Mouse (Mus musculus) gastrocnemius, postnatal 36 days (tissue): ENCODE results near the gene Rtn4rl2. TPM values are rescaled to one million over a fixed set of nuclear protein-coding genes. Genes with fewer than 3 reads are reported as not detected.

Source experiments
- DNase-seq, 2 experiments: peaks; one replicate each; pipeline ENCODE4 v3.0.0; 2022
- intact Hi-C: fragments of 180-260 bp; cut with DNase I; formaldehyde crosslinking; loops from one replicate; pipeline ENCODE4 v1.15.1; 2025
- total RNA-seq, 2 experiments: library from RNA; stranded (reverse); gene quantifications; 2 replicates each; pipeline ENCODE4 v1.2.3; 2021

Gene Rtn4rl2
- total RNA-seq, 2 experiments from 2014 or later: 0.20 to 0.26 TPM

DNA sequence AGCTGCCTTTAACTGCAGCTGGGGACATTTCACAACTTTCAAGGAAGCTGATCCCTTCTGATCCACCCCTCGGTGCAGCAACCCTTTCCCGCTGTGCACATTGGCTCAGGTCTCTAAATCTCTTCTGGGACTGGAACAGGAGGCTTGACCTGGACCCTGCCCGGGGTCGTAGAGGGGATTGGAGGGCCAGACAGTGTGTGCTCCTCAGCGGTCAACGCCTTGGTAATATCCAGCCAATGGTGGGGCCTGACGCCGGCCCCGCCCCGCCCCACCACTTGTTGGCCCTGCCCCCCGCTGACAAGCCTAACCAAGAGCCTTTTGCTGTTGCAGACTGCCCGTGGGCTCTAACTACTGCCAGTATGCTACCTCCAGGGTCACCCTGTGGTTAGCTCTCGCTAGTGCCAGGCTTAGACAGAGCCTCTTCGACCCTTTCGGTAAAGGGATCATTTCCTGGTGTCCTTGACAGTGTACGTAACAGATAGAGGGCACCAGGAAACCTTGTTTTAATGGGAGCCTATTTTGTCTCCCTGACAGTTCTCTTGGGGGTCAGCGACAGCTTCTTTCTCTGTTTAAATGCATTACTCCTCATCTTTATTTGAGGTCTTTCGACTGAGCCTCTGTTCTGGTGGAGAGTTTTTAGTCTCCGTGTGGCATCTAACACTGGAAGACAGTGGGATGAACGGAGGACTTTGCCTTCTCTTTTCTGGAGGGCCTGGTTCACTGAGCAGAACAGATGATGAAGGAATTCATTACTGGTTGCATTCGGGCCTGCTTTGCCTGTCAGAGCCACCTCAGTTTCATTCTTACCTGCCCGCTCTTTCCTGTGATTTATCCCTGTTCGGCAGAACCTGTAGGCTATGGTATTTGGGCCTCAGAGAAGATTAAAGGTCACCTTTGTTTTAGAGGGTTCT lies 35.1 kb downstream of the Rtn4rl2 start:
- peak; percentile 66 to 76 for DNase-seq
- intact Hi-C loops: no loop called here

DNA sequence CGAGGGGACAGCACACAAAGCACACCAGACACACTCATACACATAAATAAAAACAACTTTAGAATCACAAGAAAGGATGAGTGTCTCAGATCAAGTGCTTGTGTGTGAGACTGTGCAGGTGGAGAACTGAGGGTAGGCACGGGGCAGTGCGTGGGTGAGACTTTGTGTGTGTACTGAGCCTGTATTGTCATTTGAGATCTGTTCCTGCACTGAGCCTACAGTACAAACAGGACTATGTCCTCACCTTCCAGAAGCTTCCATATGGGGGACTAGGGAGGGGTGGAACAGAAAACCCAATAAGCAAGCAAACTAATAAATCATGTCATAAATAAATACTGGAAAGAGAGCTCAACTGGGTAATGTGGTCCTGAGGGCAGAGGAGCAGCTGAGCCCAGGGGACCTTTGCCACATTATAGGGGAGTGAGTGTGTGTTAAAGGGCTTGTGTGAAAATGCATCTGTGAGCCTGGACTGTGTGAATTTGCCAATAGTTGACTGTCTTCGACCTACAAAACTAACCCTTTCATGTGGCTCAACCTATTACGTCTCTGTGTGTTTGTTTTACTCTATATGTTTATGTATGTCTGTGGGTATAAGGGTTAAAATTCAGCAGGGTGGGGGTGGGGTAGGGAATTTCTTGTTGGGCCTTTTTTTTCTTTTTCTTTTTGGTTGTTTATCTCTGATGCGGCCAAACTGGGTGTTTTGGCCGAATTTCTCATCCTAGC lies 35.9 kb downstream of the Rtn4rl2 start:
- DNase-seq: no peak
- intact Hi-C loops: no loop called here

DNA sequence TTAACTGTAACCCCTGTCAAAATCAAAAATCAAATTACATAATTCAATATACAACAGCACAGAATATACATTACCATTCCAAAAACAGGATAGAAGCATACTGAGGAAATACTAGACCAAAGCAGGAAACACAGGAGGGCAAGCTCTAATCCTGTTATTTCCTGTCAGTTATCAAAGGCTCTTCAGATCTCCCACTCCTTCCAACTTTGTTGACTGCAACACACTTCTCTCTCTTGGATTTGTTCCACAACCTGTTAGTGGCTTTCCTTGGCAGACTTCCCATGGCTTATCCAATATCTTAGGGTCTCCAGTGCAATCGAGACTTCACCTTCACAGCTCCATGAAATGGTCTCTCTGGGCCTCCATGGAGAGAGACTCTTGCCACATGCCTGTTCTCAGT lies 41.3 kb downstream of the Rtn4rl2 start:
- intact Hi-C loops: no loop called here
- DNase-seq: no peak

DNA sequence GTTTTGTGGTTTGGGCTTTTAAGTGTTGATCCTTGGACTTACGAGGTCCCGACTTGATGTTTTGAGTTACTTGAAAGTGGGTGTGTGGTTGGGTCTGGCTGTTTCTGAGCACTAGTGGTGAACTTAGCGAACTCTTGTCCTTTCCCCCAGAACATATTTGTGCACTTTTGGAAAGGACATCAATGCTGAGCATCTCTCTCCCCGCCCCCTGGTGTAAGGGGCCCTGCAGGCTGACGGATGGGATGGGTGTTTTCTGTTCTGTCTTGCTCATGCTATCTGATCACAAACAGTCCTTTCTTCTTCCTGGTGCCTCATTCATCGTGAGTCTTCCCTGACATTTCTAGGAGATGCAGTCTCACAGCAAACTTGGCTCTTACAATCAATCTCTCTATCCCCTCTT lies 42.9 kb downstream of the Rtn4rl2 start:
- intact Hi-C loops: no loop called here
- no peak for DNase-seq

DNA sequence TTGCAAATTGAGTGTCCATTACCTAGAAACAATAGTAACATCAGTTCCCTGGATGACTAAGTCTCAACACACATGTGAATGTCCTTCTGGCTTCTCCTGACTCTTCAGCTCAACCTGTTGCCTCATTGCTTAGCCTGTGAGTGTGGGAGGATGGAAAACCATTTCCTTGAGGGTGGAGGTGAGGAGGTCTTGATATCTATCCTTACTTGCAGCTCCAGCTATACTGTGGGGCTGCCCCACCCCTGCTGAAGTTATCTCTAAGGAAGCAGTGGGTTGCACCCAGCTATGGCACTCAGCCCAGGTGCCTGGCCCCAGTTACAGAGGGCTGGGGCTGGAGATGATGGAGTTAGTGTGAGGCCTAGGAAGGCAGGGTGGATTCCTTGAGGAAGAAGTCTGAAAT lies 44.6 kb downstream of the Rtn4rl2 start:
- intact Hi-C loops: no loop called here
- DNase-seq: no peak

DNA sequence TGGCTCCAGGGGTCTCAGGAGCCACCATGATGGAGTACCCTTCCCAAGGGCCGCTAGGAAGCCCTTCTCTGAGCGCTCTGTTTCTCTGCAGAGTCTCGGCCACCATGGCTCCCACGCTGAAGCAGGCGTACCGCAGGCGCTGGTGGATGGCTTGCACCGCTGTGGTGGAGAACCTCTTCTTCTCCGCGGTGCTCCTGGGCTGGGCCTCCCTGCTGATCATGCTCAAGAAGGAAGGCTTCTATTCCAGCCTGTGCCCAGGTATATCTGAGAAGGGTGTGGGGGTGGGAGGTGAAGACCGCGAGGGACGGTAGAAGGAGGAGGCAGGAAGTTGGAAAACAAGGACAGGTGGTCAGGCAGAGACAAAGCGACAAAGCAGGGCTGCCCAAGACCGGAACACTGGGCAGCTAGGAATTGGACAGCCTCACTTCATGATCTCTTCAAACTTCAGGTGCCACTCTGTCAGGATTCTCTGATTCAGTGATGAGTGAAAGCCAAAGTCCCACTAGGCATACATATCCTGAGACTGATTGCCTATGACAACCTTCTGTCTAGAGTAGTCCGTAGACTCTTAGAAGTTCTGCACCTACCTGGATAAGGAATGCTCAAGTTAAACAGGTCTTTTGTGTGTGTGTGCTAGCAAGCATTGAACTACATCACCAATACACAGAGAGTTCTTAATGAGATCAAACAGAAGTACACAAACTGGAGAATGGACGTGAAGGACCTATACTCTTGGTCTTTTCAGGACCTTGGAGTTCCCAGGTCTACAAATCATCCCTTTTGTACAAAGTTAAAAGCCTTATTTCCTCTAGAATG lies 45.6 kb downstream of the Rtn4rl2 start:
- intact Hi-C loops: no loop called here
- no peak for DNase-seq

DNA sequence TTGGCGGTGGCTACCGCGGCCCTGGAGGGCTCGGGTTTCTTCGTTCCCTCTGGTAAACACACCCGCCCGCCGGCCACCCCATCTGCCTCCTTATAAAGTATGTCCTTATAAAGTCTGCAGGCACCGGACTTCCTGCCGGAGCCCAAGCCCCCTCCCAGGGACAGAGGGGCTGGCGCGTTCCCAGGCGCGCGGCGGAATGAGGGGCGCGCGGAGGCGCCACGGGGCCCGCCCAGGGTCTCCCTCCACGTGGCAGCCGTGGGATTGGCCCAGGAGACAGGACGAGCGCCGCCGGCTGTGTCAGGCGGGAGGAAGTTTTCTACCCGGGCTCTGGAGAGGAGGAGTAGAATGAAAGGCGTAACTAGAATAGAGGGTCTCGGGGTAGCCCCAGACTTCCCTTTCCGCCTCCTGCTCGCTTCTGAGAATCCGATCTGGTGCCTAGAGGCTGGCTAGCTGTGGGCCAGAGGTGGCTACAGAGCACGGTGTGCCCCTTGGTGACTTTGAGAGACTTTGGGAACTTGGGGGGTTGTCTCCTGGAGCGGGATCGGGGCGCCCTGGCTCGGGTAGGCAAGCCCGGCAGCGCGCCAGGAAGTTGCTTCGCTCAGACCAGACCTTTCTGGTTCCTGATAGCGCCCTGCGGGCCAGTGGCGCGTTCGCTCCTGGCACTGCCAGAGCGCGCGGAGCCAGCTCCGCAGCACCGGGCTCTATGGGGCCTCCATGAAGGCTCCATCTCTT lies 46.3 kb downstream of the Rtn4rl2 start:
- DNase-seq: peak; percentile 69 to 71
- intact Hi-C loops: no loop called here

DNA sequence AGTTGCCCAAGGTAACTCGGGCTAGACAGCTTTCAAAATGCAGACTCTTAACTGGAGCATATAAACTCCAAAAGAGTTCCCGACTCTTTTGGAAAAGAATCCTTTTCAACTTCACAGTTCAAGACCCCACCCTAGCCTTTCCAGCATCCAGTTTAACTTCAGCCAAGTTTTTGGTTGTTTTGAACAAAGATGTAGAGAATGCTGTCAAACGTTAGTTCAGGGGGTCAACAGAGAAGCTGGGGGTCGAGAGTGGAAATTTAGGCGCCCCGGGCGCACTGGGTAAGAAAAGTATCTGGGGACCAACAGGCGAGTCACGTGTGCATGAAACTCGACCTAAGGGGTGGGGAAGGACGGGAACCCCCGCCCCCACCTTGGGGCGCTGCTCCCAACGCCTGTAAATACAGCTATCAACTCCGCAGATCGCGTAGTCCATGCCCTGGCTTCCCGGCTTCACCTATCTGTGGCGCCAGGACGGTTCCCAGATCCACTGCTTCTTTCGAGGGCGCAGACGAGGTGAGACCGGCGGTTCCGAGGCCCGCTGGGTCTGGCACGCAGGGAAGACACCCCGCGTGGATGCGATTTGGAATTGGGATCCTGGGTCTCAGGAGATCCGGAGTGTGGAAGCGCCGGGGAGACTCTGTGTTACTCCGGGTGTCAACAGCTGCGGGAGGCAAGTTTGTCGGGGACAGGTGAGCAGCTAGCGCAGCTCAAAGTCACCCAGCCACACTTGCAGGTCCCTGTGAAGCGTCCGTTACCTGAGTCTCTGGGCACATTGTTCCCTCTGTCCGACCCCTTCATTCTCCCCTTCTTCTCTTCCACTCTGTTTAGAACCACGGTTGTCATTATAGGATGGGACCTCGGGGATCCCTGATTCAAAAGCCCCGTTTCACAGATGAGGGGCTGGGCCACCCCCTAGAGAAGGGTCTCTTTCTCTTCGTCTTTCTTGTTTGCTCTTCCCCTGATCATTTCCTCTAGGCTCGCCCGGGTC lies 47.2 kb downstream of the Rtn4rl2 start:
- intact Hi-C loops: loop anchor here (10.0 kb wide), 1 partner anchor 176 kb away; no protein-coding TSS in a partner anchor
- DNase-seq: peak; percentile 56 to 71

DNA sequence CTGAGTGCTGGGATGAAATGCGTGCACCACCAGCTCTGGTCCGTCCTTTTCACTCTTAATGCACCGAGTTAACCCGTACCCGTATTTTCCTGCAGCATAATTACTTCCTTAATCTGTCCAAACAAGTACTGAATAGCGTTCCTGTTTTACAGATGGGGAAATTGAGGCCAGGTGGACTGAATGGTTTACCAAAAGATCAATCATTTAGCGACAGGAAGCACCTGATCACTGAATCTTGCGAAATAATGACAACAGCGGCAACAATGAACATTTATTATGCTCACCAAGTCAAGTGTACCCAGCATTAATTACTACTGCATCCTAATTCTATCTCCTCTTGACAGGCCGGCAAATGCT lies 47.9 kb downstream of the Rtn4rl2 start, which contains the start of gene Slc43a1:
Gene Slc43a1 (plus strand): TSS at position 258 of the 357 bp plus-strand sequence.
- intact Hi-C loops: loop anchor here (10.0 kb wide), 1 partner anchor 176 kb away; no protein-coding TSS in a partner anchor
- no peak for DNase-seq

DNA sequence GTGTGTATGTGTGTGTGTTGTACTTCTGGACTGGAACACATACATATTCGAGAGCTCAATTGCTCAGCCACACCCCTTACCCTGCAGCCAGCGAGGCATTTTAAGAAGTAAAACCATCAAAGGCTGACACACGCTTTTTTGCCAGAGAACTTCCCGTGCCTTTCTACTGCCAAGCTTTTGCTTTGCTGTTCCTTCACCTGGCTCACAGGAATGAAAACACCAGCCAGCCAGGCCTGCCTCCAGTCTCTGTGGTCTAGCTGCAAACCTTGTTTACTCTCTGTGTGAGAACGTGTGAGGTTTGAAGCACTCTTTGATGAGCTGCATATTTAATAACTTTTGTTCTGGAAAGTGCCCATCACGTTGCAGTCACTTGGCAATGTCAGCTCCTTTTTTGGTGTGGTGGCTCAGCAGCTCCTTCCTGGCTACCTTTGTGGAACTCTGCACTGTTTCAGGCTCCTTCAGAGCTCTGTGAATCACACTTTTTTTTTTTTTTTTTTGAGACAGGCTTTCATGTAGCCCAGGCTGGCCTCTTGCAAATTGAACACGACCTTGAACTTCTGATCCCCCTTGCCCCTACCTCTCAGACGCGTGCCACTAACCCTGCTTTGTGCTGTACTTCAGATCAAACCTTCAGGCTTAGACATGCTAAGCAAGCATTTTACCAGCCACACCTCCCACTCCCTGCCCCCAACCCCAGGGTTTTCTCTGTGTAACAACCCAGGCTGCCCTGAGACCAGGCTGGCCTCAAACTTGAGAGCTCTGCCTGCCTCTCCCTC lies 48.5 kb downstream of the Rtn4rl2 start:
- intact Hi-C loops: loop anchor here (10.0 kb wide), 1 partner anchor 177 kb away; no protein-coding TSS in a partner anchor
- DNase-seq: no peak

DNA sequence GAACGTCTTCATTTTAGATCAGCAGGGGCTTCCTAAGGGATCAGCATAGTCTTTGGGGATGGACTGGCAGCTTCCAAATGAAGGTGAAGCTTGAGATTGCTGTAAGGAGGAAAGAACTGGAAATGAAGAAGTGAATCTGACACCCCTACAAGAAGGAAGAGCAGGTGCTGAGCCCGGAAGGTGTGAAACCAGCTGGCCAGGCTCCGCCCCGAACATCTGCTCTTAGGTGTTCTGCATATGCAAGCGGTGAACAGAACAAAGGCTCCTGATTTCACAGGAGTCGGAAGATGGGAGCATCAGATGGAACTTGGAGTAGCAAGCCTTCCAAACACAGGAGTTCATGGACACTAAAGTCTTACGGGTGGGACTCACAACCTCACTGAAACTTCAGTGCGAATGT lies 49.4 kb downstream of the Rtn4rl2 start:
- DNase-seq: no peak
- intact Hi-C loops: loop anchor here (10.0 kb wide), 1 partner anchor 178 kb away; no protein-coding TSS in a partner anchor

DNA sequence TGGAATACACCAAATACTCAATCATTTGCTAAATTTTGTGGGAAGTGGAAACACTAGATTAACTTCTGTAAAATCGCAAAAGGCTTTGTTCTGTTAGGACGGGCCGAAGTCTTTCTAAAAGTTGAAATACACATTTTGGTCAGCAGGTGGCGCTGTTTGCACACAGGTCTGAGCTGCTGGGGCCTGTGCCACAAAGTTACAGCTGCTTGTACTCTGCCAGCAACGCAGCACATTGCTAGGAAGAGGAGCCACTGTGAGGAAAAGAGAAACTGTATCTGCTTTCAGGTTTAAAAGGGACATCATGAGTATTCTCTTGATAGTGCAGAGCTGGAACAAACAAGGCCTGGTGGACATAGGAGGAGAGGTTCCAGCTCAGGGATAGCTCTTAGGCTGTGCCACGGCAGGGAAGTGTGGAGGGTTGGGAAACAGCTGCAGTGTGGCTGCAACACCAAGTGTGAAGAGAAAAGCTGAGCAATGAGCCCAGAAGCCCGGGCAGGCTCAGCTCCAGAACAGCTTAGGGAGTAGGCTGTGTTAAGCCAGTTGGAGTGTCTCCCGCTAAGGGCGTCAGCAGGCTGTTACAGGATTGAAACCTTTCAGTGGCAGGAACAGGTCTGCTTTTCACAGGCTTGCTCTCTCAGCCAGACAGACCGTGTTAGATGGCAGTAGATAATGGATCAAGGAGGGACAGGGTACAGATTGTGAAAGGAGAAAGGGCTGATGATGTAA lies 54.7 kb downstream of the Rtn4rl2 start:
- intact Hi-C loops: loop anchor here (1.0 to 10.0 kb wide), 4 partner anchors 23 to 183 kb away; no protein-coding TSS in a partner anchor

DNA sequence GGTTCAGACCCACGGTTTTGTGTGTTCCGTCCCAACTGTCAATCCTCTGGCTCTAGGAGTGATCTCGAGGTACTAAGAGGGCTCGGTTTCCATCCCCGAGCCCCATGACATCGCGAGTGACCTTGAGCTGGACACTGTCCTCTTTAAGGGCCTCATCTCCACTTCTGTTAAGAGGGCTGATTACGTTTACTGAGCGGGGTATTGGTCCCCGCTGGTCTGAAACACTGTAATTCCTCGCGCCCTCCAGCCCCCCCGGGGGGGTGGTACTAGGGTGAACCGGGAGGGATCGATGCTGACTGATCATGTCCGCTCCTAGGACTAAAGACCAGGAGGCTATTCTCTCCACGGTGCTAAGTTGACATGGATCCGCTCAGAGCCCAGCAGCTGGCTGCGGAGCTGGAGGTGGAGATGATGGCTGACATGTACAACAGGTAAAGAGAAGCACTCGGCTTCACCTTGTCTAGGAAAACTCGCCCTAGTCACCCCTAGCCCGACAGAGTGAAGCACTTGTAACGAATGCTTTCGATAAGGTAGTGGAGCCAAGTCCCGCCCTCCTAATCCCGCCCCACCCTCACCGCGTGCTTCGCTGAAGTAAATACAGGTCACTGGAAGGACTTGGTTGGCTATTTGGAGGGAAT lies 59.1 kb downstream of the Rtn4rl2 start:
- intact Hi-C loops: loop anchor here (10.0 kb wide), 1 partner anchor 217 kb away; the partner anchor contains the start of gene Tnks1bp1

More for the DNA sequence above, 54.7 kb downstream of the Rtn4rl2 start:
- DNase-seq: peak; percentile 72 to 77

DNA sequence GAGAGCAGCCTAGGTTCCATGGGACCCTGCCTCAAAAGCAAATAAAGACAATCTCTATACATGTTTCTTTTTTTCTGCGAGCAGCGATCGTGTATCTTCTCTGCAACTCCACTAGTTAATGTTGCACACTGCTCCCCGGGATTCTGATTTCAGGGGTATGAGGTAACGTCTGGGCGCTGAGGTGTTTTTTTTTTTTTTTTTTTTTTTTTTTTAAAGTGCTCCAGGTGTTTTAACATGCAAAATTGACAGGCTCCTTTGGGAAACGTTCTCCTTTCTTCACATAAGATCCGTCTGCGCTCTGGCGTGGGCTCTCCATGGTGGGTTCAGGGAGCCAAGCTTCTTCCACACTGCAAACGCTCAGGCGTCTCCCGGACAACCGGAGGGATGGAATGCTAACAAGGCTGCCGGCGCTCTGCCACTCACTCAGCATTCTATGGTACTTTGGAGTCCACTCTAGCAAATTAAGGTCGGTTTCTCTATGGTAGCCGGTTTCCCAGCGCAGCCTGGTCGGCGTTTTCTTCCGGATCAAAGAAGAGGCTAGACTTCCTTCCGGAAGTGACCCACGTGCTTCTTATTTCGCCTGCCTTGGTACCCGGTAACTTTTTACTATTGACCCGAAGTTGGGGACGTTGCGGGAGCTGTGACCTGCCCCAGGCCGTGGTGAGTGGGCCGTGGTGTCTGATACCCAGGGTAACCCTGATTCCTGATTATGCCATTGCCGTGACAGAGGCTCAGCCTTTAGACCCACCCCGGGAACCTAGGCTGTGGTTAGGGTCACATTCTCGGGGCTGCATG lies 59.8 kb downstream of the Rtn4rl2 start, which contains the start of gene Timm10:
Gene Timm10 (plus strand): TSS at position 510 of the 795 bp plus-strand sequence.
- intact Hi-C loops: loop anchor here (10.0 kb wide), 1 partner anchor 218 kb away; the partner anchor contains the start of gene Tnks1bp1
- peak; percentile 76 to 78 for DNase-seq

More for the DNA sequence above, 59.1 kb downstream of the Rtn4rl2 start:
- DNase-seq: no peak

DNA sequence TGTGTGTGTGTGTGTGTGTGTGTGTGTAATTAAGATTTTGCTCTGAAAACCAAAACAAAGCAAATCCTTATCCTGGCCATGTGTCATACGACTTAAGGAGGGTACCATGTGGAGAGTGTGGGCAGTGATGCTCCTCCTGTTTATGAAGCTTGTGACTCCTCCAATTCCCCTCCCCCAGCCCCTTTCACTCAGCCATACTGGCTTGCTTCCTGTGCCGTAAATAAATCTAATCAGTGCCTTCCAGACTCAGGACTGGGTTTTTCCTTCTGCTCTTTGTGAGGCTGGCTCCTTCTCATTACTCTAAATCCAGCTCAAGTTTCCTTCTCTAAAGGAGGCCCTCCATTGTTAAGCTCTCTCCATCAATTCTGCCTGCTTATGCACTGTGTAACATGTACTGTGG lies 63.3 kb downstream of the Rtn4rl2 start:
- DNase-seq: no peak
- intact Hi-C loops: loop anchor here (10.0 kb wide), 1 partner anchor 222 kb away; the partner anchor contains the start of gene Tnks1bp1
